Mouse (Mus musculus): ENCODE results near the gene Dlgap3.

DNA sequence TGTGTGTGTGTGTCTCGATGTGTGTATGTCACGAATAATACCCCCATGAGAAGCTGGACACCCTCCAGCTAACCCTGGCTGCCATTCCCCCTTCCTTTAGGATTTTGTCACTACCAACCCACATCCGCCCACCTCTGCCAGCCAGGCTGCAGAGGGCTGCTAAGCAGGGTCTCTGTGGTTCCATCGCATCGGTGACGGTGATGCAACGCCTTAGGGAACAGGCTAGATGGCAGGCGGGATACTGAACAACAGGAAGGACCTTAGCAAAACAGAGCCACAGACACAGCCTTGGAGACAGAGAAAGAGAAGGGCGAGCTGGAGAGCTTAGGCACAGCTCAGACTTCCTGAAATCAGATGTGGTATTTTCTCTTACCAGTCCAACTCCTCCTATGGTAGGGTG lies 9.7 kb downstream of the Dlgap3 start:
- TF ChIP-seq CTCF (IDR thresholded peaks at IDR 0.05; ENCODE audit: borderline replicate concordance, control insufficient read depth, extremely low read depth, insufficient read depth, low read length, poor library complexity) (no peak), POLR2A (IDR thresholded peaks at IDR 0.05; ENCODE audit: control insufficient read depth, extremely low read depth, insufficient read depth, low read length, poor library complexity) (no peak)
